21 mouse cellular contexts compared by ENCODE assay signal in genomic region chr6:82689474-82689873, GRCm38 (mm10).
"Had no signal": no experiment of that assay in that cellular context is flagged by ENCODE, and none has a peak within 500 bp of the region (broad histone marks: within the 10 kb centered on the region; RNA-seq: fewer than 3 reads in every experiment).

No protein-coding gene starts in this region.

- H3K27me3 ChIP-seq: heart, embryonic 12.5 days; hindbrain, embryonic 12.5 days; intestine, embryonic 15.5 days; limb, embryonic 13.5 days; limb, embryonic 15.5 days; liver, embryonic 12.5 days had no signal

- H3K9ac ChIP-seq: heart, embryonic 12.5 days; hindbrain, embryonic 12.5 days; hindbrain, embryonic 14.5 days; intestine, embryonic 15.5 days; limb, embryonic 13.5 days; limb, embryonic 15.5 days; liver, embryonic 12.5 days; liver, embryonic 14.5 days had no signal

- H3K9me3 ChIP-seq: heart, embryonic 12.5 days; hindbrain, embryonic 10.5 days; hindbrain, embryonic 12.5 days; intestine, embryonic 15.5 days; limb, embryonic 13.5 days; limb, embryonic 15.5 days; liver, embryonic 12.5 days had no signal

- DNase-seq: gastrocnemius, postnatal 25 days; heart, adult 2 months; heart, postnatal 10 days; heart, postnatal 4 days; kidney, adult 18-20 months; kidney, adult 8-10 months; kidney, postnatal 10 days; kidney, postnatal 25 days; kidney, postnatal 4 days; left cerebral cortex, postnatal 4 days had no signal

- H3K36me3 ChIP-seq: heart, embryonic 12.5 days; hindbrain, embryonic 10.5 days; hindbrain, embryonic 12.5 days; intestine, embryonic 15.5 days; limb, embryonic 13.5 days; limb, embryonic 15.5 days; liver, embryonic 12.5 days had no signal

- H3K4me1 ChIP-seq: hindbrain, embryonic 12.5 days; intestine, embryonic 15.5 days; limb, embryonic 13.5 days; limb, embryonic 15.5 days; liver, embryonic 12.5 days had no signal

- H3K4me3 ChIP-seq: heart, adult 2 months; heart, embryonic 12.5 days; hindbrain, embryonic 10.5 days; hindbrain, embryonic 12.5 days; intestine, embryonic 15.5 days; layer of hippocampus, adult 2 months; left cerebral cortex, adult 2 months; limb, embryonic 13.5 days; limb, embryonic 15.5 days; liver, embryonic 12.5 days had no signal

- H3K27ac ChIP-seq: heart, adult 2 months; hindbrain, embryonic 10.5 days; hindbrain, embryonic 12.5 days; hindbrain, embryonic 14.5 days; intestine, embryonic 15.5 days; layer of hippocampus, adult 2 months; left cerebral cortex, adult 2 months; limb, embryonic 13.5 days; limb, embryonic 15.5 days; liver, embryonic 12.5 days; liver, embryonic 14.5 days had no signal
